Mouse (Mus musculus): ENCODE data around the gene Susd6.

- TF ChIP-seq CTCF (conservative IDR thresholded peaks at IDR 0.05 in 1 of 2, IDR thresholded peaks at IDR 0.05 in 1 of 2; ENCODE audit: low read depth in 2 of 2, low read length in 2 of 2) (no peak), ETS1 (conservative IDR thresholded peaks at IDR 0.05; ENCODE audit: low read depth, low read length) (no peak), BHLHE40 (IDR thresholded peaks at IDR 0.05; ENCODE audit: low read depth, low read length) (no peak), MAFK (IDR thresholded peaks at IDR 0.05; ENCODE audit: insufficient replicate concordance, low read length) (no peak), POLR2A (IDR thresholded peaks at IDR 0.05; ENCODE audit: low read depth, low read length) (no peak), MYC (IDR thresholded peaks at IDR 0.05; ENCODE audit: low read depth, low read length) (no peak), KAT2A (IDR thresholded peaks at IDR 0.05; ENCODE audit: insufficient replicate concordance, low read length) (no peak), TBP (conservative IDR thresholded peaks at IDR 0.05; ENCODE audit: low read depth, low read length) (no peak), CHD2 (IDR thresholded peaks at IDR 0.05; ENCODE audit: low read length) (no peak), ZC3H11A (IDR thresholded peaks at IDR 0.05; ENCODE audit: low read depth, low read length) (no peak)
Measured at GRCm38 (mm10) chr12:80883881-80884280, 93.6 kb downstream of the Susd6 start.

Measured in CH12.LX (cell line).